Mouse (Mus musculus): ENCODE results near the gene Cdc42se2. TPM values are rescaled to one million over a fixed set of nuclear protein-coding genes. Genes with fewer than 3 reads are reported as not detected.

Cdc42se2 gene
- polyA plus RNA-seq, 1 experiment = 3.3 TPM

DNA sequence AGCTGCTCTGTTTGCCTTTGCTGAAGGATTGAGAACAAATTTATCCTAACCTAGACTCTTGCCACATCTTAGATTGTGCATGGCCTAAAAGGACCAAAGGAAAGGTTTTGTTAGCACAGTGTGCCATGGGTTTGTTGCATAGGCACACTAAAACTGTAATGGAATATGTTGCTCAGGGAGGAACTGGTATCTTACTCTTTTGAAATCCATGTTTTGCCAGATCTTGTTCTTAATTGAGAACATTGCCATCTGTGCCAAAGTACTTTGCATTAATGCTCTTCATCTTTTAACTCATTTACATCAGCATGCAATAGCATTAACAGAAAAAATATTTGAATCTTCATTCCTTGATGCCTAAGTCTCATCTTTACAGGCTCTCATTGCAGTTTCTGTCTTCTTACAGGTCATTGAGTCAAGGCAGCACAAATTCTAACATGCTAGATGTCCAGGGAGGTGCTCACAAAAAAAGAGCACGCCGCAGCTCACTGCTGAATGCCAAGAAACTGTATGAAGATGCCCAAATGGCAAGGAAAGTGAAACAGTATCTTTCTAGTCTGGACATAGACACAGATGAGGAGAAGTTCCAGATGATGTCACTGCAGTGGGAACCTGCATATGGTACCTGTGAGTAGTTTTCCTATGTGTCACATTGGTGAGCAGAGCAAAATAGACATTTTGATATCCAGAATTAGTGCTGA is 111.5 kb downstream of the Cdc42se2 start:
- no peaks in the 10 kb centered on the region for H3K4me1 ChIP-seq
- no peak overlapping the region for H3K4me3 ChIP-seq (replicated peaks)
- no peaks in the 10 kb centered on the region for H3K9me3 ChIP-seq
- H3K36me3 ChIP-seq (replicated peaks; ENCODE audit: low read length) = peaks cover 73% of the 10 kb centered on the region
- TF ChIP-seq GATA1 (IDR thresholded peaks at IDR 0.05; ENCODE audit: borderline replicate concordance, low read length) (no peak), FLI1 (IDR thresholded peaks at IDR 0.05; ENCODE audit: low read length) (no peak)
- no peaks in the 10 kb centered on the region for H3K27me3 ChIP-seq (replicated peaks)

DNA sequence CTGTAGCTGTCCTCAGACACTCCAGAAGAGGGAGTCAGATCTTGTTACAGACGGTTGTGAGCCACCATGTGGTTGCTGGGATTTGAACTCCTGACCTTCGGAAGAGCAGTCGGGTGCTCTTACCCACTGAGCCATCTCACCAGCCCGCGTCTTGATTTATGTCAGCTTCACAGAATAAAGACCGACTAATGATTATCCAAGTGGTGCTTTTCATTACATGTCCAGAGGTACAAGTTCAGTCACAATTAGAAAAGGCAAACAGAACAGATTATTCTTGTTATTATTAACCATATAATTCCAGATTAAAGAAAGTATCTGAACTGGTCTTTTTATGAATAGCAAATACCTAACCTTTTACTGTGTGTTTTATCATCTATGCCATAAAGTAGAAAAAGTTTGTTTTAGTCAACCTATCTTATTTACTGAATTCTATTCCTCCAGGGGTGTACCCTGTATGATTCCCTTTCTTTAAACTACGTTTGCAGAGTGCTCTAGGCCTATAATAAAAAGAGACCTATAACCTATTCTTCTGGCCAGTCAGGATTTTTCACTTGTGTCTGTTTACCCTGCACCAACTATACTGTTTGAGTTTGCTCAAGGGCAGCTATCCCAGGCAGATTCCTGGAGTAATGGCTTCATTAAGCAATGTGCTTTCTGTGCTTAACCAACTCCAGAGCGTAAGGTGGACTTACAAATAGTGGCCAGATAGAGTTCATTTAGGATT is 113.7 kb downstream of the Cdc42se2 start:
- no peak overlapping the region for H3K4me3 ChIP-seq (replicated peaks)
- no peaks in the 10 kb centered on the region for H3K9me3 ChIP-seq
- H3K36me3 ChIP-seq (replicated peaks; ENCODE audit: low read length) = peaks cover 68% of the 10 kb centered on the region
- H3K27me3 ChIP-seq (replicated peaks) = no peaks in the 10 kb centered on the region
- no peak for TF ChIP-seq FLI1 (IDR thresholded peaks at IDR 0.05; ENCODE audit: low read length)
- H3K4me1 ChIP-seq = no peaks in the 10 kb centered on the region

Other genes with a start within 250 kb of the Cdc42se2 start
- gene Lyrm7, start 73.2 kb upstream of the Cdc42se2 start, polyA plus RNA-seq (2012; ENCODE audit: insufficient read depth, low replicate concordance) = 0.13 and 0.70 TPM in 2 replicates
- gene Hint1, start 78.7 kb upstream of the Cdc42se2 start, polyA plus RNA-seq (2012; ENCODE audit: insufficient read depth, low replicate concordance) = 289 and 879 TPM in 2 replicates
- 21.7 and 34.2 TPM in 2 replicates for gene Gpx3, start 114.8 kb upstream of the Cdc42se2 start, polyA plus RNA-seq (2012; ENCODE audit: insufficient read depth, low replicate concordance)
- 69.0 and 80.2 TPM in 2 replicates for gene Tnip1, start 175.2 kb upstream of the Cdc42se2 start, polyA plus RNA-seq (2012; ENCODE audit: insufficient read depth, low replicate concordance)
- 0.90 and 18.9 TPM in 2 replicates for gene Anxa6, start 245.8 kb upstream of the Cdc42se2 start, polyA plus RNA-seq (2012; ENCODE audit: insufficient read depth, low replicate concordance)